Mouse (Mus musculus): Measurements from ENCODE around the gene Gfi1. TPM values are rescaled to one million over a fixed set of nuclear protein-coding genes. Genes with fewer than 3 reads are reported as not detected.

Gene Gfi1
- polyA plus RNA-seq, 1 experiment from 2014 or later: not detected

Other genes with a start within 250 kb of the Gfi1 start
- 0.84 and 0.89 TPM in 2 replicates for gene Gm42669, start 218.4 kb downstream of the Gfi1 start, polyA plus RNA-seq (2014; fragmentation: Nextera tagmentation; extraction: Ambion mirVana)
- 0.17 and 0.28 TPM in 2 replicates for gene 1700028K03Rik, start 191.3 kb downstream of the Gfi1 start, polyA plus RNA-seq (2014; fragmentation: Nextera tagmentation; extraction: Ambion mirVana)
- 22.4 and 27.6 TPM in 2 replicates for gene Rpap2, start 128.7 kb downstream of the Gfi1 start, polyA plus RNA-seq (2014; fragmentation: Nextera tagmentation; extraction: Ambion mirVana)
- gene Glmn, start 128.1 kb downstream of the Gfi1 start, polyA plus RNA-seq (2014; fragmentation: Nextera tagmentation; extraction: Ambion mirVana): 43.3 and 45.5 TPM in 2 replicates
- 0.18 and 0.33 TPM in 2 replicates for gene Ube2d2b, start 104.1 kb upstream of the Gfi1 start, polyA plus RNA-seq (2014; fragmentation: Nextera tagmentation; extraction: Ambion mirVana)
- gene Evi5, start 149.1 kb upstream of the Gfi1 start, polyA plus RNA-seq (2014; fragmentation: Nextera tagmentation; extraction: Ambion mirVana): 40.5 and 44.3 TPM in 2 replicates
- gene Rpl5, start 174.5 kb upstream of the Gfi1 start, polyA plus RNA-seq (2014; fragmentation: Nextera tagmentation; extraction: Ambion mirVana): 69.8 and 74.8 TPM in 2 replicates